Mouse (Mus musculus): ENCODE measurements around the gene BC051142. TPM values are rescaled to one million over a fixed set of nuclear protein-coding genes. Genes with fewer than 3 reads are reported as not detected.
"Not testable (repeated sequence)": the region's sequence is repeated elsewhere in the genome, so short reads cannot be mapped to it uniquely, and the experiment has no call there.

Gene BC051142
- total RNA-seq, 2 experiments from 2014 or later = 0.21 TPM; not detected in 1

DNA sequence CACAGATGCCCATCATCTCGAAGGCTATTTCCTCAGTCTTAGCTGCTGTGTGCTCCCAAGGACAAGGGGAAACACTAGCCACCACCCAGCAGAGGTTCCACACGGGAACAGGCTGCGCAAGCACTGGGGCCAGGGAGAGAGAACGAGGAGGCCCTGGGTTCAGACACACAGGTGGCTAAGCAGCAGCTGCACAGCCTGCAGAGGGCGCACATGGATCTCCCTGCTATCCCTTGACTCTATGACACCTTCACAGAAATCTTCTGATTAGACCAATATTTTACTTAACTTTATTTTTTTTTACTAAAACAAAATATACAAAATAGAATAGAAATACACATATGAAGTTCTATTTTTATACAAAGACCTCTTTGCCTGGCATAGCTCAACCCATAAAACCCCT is 1.3 kb upstream of the BC051142 start:
- ATAC-seq (replicated peaks; ENCODE audit: poor library complexity, severe bottlenecking) = no peak

DNA sequence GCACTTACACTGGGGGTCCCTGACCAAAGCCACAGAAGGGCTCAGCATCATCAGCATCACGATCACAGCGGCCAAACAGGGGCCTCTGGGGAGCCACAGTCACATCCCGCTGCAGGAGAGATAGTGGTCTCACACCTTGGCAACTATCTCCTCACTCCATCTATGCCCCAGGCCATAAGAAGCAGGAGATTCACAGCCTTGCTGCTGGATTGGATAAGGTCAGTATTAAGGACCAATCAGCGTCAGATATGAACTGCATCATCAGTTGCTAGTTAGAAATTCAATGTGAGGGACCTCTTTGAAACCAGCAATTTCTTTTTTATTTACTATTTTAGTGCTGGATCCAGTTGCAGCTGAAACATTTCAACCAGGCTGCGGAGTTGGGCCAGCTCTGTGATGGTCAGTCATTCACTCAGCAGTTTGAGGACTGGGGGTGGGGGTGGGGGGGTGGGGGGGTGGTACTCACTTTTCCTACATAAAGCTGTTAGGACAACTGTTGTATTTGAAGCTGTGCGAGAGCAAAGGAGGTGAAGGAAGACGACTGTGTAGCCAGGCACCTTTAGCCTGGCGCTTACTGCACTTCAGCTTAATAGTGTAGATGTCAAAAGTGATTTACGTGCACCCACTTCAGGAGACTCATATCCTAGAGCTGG is 436 bp upstream of the BC051142 start:
- peak; percentile 75 for ATAC-seq (replicated peaks; ENCODE audit: poor library complexity, severe bottlenecking)

DNA sequence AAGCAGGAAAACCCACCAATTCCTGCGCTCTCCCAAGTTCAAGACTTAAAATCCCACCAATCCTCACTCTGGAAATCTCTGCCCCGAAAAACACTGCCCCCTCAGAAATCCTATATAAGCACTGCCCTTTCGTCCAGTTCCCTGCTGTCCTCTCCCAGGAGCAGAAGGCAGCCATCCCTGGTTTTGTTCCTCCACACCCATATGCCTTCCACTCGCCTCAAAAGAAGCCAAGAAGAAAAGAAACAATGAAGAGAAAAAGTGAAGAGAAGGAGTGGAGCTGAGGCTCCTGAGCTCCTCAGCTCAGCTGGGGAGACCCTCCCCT is 735 bp downstream of the BC051142 start:
- ATAC-seq (replicated peaks; ENCODE audit: poor library complexity, severe bottlenecking) = no peak

DNA sequence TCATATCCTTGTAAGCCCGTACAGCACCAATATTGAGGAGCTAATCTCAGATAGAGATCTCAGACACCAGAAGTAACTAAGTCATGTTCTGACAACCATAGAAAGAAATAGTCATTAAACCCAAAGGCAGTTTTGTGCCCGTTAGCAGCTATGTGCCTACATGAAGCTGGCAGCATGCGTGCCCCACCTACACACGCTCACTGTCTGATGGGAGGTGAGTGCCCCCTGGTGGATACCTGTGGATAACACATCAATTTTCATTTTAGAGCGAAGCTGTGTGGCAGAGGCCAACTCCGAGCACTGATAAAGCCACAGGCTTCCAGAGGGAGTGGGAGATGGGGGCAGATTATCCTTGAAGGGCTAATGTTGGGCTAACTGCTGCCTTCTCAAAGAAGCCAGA is 12.5 kb downstream of the BC051142 start:
- peak; percentile 87 for ATAC-seq (replicated peaks; ENCODE audit: poor library complexity, severe bottlenecking)

DNA sequence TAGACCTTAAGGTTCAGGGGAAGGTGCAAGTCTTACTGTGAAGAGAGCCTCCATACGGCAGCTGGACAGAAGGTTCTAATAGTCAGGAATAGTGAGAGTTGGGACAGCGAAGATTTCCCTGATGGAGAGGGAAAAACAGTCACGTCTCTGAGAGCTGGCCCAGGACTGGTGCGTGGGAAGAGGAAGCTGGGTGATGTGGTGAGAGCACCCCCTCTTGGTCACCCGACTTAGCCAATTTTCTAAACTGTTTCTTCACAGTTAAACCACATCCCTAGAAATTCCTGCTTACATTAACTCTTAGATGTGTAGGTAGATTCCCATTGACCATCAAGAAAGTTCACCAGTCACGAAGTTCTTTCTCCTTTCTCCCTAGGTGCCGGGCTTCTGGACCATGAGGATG is 21.4 kb downstream of the BC051142 start:
- ATAC-seq (replicated peaks; ENCODE audit: poor library complexity, severe bottlenecking) = peak; percentile 75

DNA sequence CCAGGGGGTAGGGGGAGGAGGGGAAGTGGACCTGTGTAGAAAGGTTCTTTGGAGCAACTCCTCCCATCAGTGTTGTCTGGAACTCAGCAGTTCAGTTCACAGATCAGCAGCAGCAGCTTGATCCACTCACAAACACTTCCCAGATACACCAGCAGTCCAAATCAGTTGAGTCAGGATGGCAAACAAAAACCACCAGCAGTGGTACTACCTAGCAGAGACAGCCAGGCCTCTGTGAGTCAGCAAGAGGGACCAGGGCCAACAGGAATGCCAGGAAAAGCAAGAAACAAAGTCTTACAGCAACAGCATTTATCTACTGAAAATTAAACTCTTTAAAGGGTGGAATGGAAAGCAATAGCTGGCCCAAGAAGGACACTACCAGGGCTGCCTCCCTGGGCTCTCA is 29.0 kb downstream of the BC051142 start:
- ATAC-seq (replicated peaks; ENCODE audit: poor library complexity, severe bottlenecking) = no peak

DNA sequence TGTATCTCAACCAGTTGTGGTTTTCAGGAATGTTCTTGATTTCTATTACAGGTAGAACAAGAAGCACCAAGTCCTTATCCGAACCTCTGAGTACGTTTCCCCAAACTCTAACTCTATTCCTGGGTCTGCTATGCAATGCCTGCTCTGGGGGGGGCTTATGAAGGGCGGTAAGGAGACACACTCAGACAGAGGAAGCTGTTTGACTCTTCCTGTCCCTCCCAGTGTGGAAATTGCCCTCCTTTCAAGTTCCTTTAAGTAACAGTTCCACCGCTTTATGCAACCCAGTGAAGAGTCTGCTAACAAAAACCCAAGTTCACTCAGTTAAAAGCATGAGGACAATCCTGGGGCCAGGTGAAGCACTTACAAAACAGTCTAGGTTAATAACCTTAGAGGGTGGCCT is 38.5 kb downstream of the BC051142 start:
- ATAC-seq (replicated peaks; ENCODE audit: poor library complexity, severe bottlenecking) = peak; percentile 79

DNA sequence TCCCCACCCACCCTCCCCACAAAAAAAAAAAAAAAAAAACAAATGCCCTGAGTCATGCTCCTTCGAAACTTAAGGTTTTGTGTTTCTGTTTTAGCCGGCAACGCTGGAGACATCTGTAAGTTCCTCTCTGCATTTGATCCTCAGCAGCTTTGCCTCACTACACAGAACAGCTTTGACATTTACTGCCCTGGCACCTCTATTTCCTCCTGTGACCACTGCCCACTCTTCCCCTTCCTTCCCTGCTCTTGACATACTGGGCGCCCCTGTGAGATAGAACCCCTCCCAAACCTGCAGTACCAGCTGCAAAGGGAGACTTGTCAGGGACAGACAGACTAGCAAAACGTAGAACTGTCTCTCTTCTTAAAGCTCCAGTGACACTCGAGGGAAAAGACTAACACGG is 39.0 kb downstream of the BC051142 start:
- ATAC-seq (replicated peaks; ENCODE audit: poor library complexity, severe bottlenecking) = peak; percentile 57

DNA sequence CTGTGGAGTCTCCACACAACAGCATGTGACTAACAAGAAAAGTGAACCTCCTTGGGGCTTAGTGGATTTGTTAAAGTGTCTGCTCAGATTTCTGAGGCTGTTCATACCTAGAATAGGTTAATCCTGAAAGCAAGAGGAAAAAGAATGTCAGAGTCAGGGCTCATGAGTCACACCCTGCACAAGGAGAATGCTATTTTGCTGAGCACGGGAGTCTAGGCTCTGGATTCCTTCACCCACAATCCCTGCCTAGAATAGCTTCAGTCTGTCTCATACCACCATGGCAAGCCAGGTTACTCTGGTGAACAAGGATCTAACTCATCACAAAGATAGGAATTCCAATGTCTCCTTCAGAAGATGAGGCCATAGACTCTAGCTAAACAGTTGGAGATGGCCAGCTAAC is 40.0 kb downstream of the BC051142 start:
- no peak for ATAC-seq (replicated peaks; ENCODE audit: poor library complexity, severe bottlenecking)

DNA sequence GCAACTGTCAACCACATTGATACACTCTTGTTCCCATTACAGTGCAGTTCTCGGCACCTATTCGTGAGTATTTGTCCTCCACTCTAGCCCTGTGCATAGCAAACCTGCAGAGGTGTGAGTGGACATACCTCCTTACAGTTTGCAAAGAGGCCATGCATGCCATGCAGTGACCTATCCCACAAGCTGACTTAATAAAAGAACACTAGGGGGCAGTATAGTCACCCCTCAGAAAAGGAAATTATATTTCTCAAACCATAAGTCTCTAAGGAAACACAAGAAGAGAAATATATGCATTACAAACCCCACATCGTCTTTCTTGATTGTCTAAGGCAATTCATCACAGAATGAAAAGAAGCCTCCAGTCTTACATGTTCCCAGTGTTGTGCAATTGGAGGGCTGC is 41.2 kb downstream of the BC051142 start:
- ATAC-seq (replicated peaks; ENCODE audit: poor library complexity, severe bottlenecking) = no peak

DNA sequence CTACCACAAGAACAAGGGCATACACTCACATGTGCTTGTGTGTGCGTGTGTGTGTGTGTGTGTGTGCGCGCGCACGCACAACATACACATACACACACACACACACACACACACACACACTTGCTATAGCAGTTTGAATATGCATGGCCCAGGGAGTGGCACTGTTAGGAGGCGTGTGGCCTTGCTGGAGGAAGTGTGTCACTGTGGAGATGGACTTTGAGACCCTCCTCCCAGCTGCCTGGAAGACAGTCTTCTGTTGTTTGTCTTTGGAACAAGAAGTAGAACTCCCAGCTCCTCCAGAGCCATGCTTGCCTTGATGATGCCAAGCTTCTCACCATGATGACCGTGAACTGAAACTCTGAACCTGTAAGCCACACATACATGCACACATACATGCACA is 43.4 kb downstream of the BC051142 start:
- no peak for ATAC-seq (replicated peaks; ENCODE audit: poor library complexity, severe bottlenecking)

DNA sequence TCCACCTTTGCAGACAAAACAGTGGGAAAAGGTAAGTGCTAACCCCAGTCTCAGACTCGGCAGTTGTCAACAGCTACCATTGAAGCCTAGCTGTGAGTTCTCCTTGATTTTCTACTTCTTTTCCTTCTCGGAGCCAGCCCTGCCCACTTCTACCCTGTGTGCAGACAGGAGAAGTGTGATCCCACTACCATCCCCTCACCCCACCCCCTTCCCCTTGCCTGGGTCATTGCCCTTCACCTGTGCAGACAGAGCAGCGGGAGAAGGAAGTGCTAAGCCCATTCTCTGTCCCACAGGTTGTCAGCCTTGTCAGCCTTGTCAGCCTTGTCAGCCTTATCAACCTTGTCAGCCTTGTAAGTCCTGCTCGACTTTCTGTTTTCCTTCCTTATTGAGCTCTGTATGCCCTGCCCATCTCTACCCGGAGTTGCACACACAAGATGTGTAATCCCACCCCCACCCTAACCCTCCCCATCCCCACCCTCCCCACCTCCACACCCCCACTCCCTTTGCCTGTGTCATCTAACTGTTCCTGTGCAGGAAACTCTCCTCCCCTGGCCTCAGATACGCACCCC is 49.9 kb downstream of the BC051142 start:
- ATAC-seq (replicated peaks; ENCODE audit: poor library complexity, severe bottlenecking) = no peak

DNA sequence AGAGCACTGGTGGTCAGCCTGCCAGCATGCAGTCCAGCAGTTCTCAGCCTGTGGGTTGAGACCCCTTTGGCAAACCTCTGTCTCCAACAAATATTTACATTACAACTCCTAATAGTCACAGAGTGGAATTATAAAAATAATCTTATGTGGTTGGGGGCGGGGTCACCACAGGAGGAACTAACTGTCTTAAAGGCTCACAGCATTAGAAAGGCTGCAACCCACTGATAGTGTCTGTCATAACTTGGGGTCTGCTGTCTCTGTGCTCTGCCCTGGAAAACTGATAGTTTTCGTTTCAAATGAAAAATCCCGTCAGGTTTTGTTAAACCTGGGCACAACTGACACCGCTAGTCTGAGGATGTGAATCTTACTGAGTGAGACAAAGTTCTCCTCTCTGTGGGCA is 59.0 kb downstream of the BC051142 start:
- peak; percentile 59 for ATAC-seq (replicated peaks; ENCODE audit: poor library complexity, severe bottlenecking)

DNA sequence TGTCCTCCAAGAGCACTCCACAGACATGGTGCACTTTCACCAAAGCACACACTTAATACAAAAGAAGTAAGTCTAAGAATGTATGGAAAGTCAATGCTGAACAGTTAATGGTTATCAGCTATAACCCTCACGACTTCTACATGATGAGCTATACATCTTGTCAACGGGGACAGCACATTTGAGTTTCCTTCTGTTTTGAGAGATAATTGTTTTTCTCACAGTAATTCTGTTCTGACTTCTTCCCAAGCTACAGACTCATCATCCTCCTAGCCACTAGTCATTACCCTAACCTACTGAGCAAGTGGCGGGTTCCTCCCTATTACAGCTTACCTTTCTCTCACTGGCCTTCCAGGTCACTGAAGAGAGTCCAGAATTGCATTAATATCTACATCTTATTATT is 60.6 kb downstream of the BC051142 start:
- ATAC-seq (replicated peaks; ENCODE audit: poor library complexity, severe bottlenecking) = no peak

DNA sequence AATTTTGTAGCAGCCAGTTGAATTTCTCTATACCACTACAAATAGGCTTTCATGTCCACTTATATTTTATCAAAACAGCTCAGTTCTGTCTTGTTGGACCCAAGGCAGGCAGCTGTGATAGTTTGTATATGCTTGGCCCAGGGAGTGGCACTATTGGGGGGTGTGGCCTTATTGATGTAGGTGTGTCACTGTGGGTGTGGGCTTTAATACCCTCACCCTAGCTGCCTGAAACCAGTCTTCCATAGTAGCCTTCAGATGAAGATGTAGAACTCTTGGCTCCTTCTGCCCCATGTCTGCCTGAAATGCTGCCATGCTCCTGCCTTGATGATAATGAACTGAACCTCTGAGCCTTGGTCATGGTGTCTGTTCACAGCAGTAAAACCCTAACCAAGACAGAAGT is 67.3 kb downstream of the BC051142 start:
- not testable (repeated sequence) for ATAC-seq (replicated peaks; ENCODE audit: poor library complexity, severe bottlenecking)

DNA sequence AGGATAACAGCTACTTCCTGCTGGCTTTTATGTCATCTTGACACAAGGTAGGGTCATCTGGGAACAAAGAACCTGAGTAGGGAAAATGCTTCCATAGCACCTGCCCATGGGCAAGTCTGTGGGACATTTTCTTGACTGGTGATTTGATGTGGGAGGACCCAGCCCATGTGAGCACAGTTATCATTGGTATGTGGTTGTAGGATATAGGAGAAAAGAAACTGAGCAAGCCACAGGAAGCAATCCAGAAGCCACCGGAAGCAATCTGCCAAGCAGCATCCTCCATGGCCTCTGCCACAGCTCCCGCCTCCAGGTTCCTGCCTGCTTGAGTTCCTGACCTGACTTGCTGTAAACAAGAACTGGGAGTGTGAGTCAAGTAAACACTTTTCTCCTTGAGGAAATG is 71.9 kb downstream of the BC051142 start:
- peak; percentile 52; the same call in 1 of the 2 replicates for ATAC-seq (replicated peaks; ENCODE audit: poor library complexity, severe bottlenecking)

DNA sequence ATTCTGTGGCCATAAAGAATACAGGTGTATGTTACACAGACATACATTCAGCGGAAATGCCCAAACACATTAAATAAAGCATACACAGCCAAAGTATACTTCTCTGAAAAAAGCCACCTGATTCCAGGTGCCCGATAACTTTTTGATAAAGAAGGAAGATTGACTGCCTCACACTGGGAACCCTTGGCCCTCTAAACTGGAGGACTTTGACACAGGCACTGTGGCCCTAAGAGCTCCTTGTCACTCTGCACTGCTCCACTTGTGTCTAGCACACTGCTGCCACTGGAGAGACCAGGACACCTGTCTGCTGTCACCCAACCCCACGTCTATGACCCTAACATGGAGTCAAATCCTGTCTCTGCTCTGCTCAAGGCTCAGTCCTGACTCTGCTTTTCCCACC is 76.4 kb downstream of the BC051142 start:
- ATAC-seq (replicated peaks; ENCODE audit: poor library complexity, severe bottlenecking) = no peak

DNA sequence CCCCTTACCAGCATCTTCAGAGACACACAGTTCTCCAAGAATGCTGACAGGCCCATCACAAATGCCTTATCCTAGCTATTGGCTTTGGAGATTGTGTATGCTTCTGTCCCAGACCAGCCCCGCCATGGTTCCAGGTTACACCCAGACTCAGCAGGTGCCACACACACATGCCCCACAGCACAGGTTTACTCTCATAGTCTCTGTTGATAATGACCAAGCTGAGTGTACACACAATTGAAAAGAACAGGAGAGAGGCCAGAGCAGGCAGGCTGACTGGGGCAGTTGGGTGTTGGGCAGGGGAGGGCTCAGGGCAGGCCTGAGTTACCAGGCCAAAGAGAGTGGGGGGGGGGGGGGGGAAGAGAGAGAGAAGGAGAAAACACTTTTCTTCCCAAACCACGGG is 77.8 kb downstream of the BC051142 start:
- no peak for ATAC-seq (replicated peaks; ENCODE audit: poor library complexity, severe bottlenecking)

DNA sequence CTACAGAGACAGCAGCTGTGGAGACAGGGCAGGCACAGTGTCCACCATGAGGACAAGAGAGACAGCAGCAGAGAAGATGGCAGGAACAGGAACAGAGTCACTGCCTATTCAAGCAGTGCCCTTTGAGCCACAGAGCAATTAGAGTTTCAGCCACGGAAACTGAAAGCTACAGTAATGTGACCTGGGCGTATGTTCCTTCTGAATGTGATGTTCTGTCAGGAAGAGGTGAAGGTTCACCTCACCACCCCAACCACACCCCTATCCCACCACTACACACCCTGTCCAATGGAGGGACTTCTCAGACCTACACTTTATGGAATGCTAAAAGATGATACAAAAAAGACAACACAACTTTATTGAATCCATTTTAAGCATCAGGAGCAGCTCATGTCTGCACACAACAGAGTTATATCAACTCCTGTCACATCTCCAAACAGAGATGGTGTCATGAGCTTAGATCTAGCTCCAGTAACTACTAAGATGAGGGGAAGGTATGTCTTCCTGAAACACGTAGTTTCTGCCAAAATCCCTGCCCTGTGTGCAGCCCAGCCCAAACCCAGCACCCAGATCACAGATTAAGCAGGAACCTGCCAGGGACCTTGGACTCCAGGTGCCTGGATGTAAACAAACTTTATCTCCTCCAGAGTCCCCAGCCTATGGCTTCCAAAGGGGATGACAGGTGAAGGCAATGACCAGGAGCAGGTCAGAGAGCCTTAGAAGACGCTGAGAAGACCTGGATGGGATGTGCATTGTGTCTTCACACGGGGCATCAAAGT is 78.8 kb downstream of the BC051142 start, which contains the start of gene Btnl4:
Btnl4 (minus strand) TSS at position 81 of the 776 bp plus-strand sequence.
- not testable (repeated sequence) for ATAC-seq (replicated peaks; ENCODE audit: poor library complexity, severe bottlenecking)

DNA sequence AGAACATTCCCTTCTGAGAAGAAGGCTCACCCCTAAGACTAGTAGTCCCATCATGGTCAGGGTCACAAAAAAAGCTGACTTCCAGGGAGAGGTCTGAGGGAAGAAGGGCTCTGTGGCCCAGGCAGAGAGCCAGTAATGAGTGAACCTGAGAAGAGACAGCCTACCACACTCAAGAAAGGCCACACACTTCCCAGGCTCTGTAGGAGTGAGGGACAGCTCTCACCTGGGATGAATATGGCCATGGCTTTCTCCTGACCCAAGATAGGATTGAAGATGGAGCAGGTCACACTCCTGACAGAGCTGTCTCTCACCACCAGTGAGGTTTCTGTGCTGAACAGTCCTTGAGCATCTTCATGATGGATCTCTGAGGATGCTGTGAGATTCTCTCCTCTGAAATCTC is 94.2 kb downstream of the BC051142 start:
- no peak for ATAC-seq (replicated peaks; ENCODE audit: poor library complexity, severe bottlenecking)

DNA sequence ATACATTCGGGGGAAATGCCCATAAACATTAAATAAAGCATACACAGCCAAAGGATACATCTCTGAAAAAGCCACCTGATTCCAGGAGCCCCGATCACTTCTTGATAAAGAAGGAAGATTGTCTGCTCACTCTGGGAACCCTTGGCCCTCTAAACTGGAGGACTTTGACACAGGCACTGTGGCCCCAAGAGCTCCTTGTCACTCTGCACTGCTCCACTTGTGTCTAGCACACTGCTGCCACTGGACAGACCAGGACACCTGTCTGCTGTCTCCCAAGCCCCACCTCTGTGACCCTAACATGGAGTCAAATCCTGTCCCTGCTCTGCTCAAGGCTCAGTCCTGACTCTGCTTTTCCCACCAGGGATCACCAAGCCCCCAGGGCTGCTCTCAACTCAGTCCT is 96.5 kb downstream of the BC051142 start:
- ATAC-seq (replicated peaks; ENCODE audit: poor library complexity, severe bottlenecking) = not testable (repeated sequence)

DNA sequence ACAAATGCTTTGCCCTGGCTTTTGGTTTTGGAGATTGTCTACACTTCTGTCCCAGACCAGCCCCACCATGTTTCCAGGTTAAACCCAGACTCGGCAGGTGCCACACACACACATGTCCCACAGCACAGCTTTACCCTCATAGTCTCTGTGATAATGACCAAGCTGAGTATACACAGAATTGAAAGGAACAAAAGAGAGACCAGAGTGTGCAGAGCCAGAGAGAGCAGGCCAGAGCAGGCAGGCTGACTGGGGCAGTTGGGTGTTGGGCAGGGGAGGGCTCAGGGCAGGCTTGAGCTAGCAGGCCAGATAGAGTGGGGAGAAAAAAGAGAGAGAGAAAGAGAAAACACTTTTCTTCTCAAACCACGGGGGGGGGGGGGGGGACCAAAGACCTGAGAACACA is 97.9 kb downstream of the BC051142 start:
- no peak for ATAC-seq (replicated peaks; ENCODE audit: poor library complexity, severe bottlenecking)
